In the genomic region with DNA sequence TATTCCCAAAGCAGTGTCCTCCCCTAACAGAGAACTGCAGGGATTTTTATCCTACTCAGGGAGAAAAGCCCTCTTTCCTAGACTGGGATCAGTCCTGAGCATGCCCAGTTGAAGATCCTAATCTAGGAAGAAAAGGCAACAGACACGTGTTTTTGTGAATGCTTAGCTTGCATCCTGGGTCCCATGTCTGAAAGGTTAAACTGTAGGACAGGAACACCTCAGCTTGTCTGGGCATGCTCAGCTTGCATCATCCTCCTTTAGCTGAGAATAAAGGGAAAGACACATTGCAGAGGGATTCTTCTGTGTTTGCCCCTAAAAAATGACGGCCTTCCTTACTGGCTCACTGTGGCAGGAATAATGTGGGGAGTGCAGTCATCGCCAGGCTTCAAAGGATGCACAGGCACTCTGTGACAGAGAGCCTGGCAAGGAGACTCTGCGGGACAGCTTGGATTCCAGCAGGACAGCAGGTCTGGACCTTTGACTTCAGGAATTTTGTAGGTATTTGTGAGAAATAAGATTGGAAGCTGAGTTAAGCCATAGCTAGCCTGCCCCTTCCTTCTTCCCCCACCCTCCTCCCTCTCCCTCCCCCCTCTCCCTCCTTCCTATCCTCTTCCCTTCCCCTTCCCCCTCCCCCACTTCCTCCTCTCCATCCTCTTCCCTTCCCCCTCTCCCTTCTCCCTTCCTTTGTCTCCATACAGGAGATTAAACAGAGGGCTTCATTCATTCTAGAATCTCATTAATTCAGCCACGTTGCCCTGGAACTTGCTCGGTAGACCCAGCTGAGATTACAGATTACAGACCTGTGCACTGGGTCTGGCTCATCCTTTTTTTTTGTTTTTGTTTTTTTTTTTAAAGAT, we compare ENCODE assay signal across 1 mouse cellular context.
A peak's percentile ranks its signal among the peaks of the same experiment; 100 is the strongest.
TF ChIP-seq lines count a peak whose summit lies in the region.

No protein-coding gene starts in this region.

TF ChIP-seq in CH12.LX, 34 proteins besides CTCF, POLR2A, EP300 and RAD21 (continued from another document):
- TF ChIP-seq CHD1 (IDR thresholded peaks at IDR 0.05; ENCODE audit: low read depth, low read length), result peak; percentile 95
- TF ChIP-seq ZNF384 (IDR thresholded peaks at IDR 0.05; ENCODE audit: low read depth, low read length), result no peak
- TF ChIP-seq KAT2A (IDR thresholded peaks at IDR 0.05; ENCODE audit: insufficient replicate concordance, low read length), result no peak
- TF ChIP-seq MXI1 (IDR thresholded peaks at IDR 0.05; ENCODE audit: low read depth, low read length), result peak; percentile 80
- no peak for TF ChIP-seq SIN3A (IDR thresholded peaks at IDR 0.05; ENCODE audit: low read length)
- TF ChIP-seq POLR2AphosphoS2 (IDR thresholded peaks at IDR 0.05; ENCODE audit: low read depth, low read length), result no peak
- no peak for TF ChIP-seq IRF4 (IDR thresholded peaks at IDR 0.05; ENCODE audit: low read depth, low read length)
- TF ChIP-seq PAX5 (IDR thresholded peaks at IDR 0.05; ENCODE audit: low read length), result no peak
- peak; percentile 62; the same call in 1 of the 2 replicates for TF ChIP-seq MAFK (IDR thresholded peaks at IDR 0.05; ENCODE audit: insufficient replicate concordance, low read length)
- no peak for TF ChIP-seq ZC3H11A (IDR thresholded peaks at IDR 0.05; ENCODE audit: low read depth, low read length)
- TF ChIP-seq MAZ (IDR thresholded peaks at IDR 0.05; ENCODE audit: low read depth, low read length), result no peak
- TF ChIP-seq UBTF (IDR thresholded peaks at IDR 0.05; ENCODE audit: low read depth, low read length), result no peak
- TF ChIP-seq RCOR1 (conservative IDR thresholded peaks at IDR 0.05; ENCODE audit: low read depth, low read length), result no peak
- TF ChIP-seq CHD2 (IDR thresholded peaks at IDR 0.05; ENCODE audit: low read length), result peak; percentile 84
- peak; percentile 92 for TF ChIP-seq MAX (IDR thresholded peaks at IDR 0.05; ENCODE audit: low read length)
- peak; percentile 22; the same call in 1 of the 2 replicates for TF ChIP-seq BHLHE40 (IDR thresholded peaks at IDR 0.05; ENCODE audit: low read depth, low read length)
- no peak for TF ChIP-seq ETS1 (conservative IDR thresholded peaks at IDR 0.05; ENCODE audit: low read depth, low read length)
- TF ChIP-seq JUND (conservative IDR thresholded peaks at IDR 0.05; ENCODE audit: low read depth, low read length), result no peak
- peak; percentile 96 for TF ChIP-seq MYC (IDR thresholded peaks at IDR 0.05; ENCODE audit: low read depth, low read length)
- no peak for TF ChIP-seq TCF12 (IDR thresholded peaks at IDR 0.05; ENCODE audit: low read depth, low read length)
